Mouse (Mus musculus) 3134 (cell line): Measurements from ENCODE around the gene Atp6ap2.
"Not testable (repeated sequence)": the region's sequence is repeated elsewhere in the genome, so short reads cannot be mapped to it uniquely, and the experiment has no call there.

ENCODE experiments used
- DNase-seq: peaks from one replicate; pipeline ENCODE4 v3.0.0-alpha.2; 2011; ENCODE audit warnings: low spot score; ENCODE audit not compliant: insufficient read length; ENCODE audit errors: extremely low read depth

Gene Atp6ap2

DNA sequence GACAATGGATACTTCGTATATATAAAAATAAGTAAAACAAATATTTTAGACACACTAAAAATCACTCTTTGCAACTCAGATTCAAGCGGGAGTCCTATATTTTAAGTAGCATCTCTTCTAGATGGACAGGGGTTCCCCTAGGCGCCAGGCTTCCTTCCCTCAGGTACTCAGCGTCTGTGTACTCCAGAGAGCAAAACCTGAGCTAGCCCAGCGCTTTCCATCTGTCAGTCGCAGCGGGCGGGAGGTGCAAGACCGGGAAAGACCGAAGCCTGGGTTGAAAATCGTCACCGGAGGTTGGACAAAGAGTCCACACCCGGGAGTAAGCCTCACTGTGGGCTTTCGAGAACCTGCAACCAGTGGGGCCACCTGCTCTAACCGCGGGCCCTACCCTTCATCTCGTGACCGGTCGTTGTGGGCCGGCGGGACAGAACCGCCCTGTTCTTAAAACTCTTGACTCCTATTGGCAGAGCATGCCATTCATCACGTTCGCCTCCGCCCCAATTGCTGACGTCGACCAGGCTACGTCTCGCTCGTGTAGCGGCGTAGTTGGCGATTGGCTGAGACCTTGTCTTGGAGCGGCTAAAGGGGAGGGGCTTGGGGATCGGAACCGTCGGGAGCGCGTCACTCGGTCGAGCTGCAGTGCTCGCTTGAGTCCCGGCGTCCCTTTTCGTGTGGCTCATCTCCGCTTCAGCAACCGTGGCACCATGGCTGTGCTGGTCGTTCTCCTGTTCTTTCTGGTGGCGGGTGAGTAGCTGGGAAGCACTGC, at the start of gene Atp6ap2:
Gene Atp6ap2 (plus strand): TSS at position 610 of the 766 bp plus-strand sequence.
- peak; percentile 93 for DNase-seq

DNA sequence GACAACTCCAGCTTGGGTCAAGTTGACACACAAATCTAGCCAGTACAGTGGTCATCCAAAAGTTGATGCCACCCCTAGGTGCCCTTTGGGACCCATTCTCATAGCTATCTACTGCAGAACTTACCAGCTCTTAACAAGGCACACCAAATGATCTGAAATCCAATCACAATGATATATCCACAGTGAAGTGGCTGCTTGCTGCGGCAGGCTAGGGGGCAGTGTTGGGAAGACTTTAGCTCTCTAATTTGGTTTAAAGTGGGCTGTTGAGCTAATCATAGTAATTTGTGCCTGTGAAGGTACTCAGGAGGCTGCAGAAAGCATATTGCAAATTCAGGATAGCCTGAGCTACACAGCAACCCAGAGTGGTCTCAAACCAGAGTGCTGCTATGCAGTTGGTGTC, 43.2 kb upstream of the Atp6ap2 start:
- DNase-seq, result no peak

DNA sequence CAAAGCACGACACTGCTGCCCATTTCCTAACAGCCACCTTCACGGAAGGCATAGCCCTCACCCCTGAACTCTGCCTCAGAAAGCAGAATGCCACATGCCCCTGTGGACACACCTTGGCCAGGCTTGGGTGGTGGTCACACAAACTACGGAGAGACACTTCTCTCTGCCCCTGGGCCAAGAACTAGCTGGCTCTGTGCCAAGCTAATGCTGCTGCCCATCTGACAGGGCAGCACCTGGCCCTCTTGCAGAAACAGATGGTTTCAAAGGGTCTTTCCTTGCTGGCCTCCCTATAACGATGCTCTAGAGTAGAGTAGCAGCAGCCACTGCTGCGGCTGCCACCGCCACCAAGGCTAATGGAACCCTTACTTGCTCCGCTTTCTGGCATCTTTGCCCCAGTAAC, 30.5 kb upstream of the Atp6ap2 start:
- DNase-seq, result no peak

- no peak for DNase-seq
These were observed 16.2 kb upstream of the Atp6ap2 start for GRCm38 (mm10) chrX:12571407-12571806.

GRCm38 (mm10) chrX:12577936-12578335, 9.7 kb upstream of the Atp6ap2 start:
- DNase-seq, result no peak

GRCm38 (mm10) chrX:12578339-12578868, 9.2 kb upstream of the Atp6ap2 start:
- DNase-seq, result no peak

- no peak for DNase-seq
These were observed 4.3 kb upstream of the Atp6ap2 start for GRCm38 (mm10) chrX:12583261-12583660.

DNA sequence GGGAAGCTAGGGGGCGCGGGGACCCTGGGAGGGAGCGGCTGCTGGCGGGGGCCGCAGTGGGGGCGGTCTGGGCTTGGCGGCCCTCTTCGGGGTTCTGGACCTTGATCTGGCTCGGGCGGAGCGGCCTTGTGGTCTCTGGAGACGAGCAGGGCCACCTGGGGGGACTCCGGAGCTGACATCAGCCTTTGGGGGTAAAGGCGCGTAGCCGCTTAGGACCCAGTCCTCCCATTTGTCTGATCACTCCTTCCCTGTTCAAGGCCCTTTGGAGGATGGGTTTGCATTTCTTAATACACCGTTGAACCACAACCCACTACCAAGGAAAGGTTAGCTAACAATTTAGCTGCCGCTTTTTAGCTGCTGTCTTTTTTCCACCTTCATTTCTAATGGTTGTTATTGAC, 356 bp downstream of the Atp6ap2 start:
- DNase-seq, result no peak

DNA sequence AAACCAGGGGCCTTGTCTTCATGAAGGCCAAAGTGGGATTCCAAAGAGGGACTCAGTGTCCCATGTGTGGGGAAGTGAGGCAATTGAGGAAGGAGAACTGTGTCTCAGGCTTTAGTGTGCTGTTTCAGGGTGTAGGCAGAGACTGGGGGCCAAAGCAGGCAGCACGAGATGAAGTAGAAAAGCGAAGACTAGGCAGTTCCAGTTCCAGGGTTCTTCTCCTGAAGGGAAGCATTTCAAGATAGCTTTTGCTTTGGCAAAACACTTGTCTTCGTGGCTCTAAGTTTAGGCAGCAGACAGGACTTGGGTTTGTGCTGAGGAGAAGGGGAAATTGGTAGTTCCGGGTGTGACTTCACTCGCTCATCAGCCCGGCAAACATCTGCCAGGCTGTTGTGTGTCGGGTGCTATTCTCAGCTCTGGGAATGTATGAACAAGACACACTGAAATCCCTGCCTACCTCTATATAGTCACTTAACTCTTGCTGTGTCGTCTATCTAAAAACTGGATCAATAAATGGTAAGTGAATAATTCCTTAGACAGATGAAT, 3.9 kb downstream of the Atp6ap2 start:
- no peak for DNase-seq

GRCm38 (mm10) chrX:12592011-12592410, 4.4 kb downstream of the Atp6ap2 start:
- no peak for DNase-seq

- DNase-seq, result no peak
These were observed 6.2 kb downstream of the Atp6ap2 start for GRCm38 (mm10) chrX:12593824-12594223.

DNA sequence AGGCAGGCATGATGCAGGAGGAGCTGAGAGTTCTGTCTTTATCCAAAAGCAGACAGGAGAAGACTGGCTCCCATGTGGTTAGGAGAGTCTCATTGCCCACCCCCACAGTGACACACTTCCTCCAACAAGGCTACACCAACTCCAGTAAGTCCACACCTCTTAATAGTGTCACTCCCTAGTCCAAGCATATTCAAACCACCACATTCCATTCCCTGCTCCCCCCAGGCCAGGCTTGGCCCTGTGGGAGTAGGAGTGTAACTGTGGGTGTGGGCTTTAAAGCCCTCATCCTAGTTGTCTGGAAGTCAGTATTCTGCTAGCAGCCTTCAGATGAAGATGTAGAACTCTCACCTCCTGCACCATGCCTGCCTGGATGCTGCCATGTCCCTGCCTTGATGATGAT, 22.9 kb downstream of the Atp6ap2 start:
- DNase-seq, result not testable (repeated sequence)

GRCm38 (mm10) chrX:12611211-12611610, 23.6 kb downstream of the Atp6ap2 start:
- no peak for DNase-seq

- DNase-seq, result not testable (repeated sequence)
These were observed 24.8 kb downstream of the Atp6ap2 start for GRCm38 (mm10) chrX:12612360-12612759.

- no peak for DNase-seq
These were observed 37.5 kb downstream of the Atp6ap2 start for GRCm38 (mm10) chrX:12625131-12625530.

GRCm38 (mm10) chrX:12644976-12645375, 57.4 kb downstream of the Atp6ap2 start:
- DNase-seq, result no peak

DNA sequence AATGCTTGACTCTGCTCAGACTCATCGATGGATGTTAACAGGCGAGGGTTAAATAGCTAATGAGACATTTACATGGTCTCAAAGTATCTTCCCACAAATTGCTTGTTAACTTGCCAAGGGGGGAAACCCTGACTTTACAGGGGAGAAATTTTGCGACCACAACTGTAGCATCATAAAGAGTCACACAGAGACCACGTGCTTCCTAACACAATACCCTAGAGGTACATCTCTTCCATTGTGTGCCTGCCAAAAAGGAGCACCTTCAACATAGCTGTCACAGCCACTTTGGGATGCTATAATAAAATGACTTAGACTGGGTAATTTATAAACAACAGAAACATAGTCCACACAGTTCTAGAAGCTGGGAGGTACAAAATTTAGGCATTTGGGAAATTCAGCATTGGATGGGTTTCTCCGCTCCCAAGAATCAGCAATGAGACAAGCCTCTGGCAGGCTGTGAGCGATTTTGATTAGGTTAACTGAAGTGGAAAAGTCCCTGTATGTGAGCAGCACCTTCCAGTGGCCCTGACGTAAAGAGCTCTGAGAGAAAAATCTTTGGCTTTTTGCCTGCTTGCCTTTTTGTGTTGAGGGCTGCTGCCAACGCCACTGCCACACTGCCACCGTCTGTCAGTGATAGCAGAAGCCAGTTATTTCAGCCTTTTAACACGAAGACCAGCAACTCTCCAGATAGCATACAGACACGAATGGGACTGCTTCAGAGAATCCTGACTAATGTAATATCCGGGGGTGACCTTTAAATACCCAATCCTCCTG, 58.1 kb downstream of the Atp6ap2 start:
- no peak for DNase-seq

DNA sequence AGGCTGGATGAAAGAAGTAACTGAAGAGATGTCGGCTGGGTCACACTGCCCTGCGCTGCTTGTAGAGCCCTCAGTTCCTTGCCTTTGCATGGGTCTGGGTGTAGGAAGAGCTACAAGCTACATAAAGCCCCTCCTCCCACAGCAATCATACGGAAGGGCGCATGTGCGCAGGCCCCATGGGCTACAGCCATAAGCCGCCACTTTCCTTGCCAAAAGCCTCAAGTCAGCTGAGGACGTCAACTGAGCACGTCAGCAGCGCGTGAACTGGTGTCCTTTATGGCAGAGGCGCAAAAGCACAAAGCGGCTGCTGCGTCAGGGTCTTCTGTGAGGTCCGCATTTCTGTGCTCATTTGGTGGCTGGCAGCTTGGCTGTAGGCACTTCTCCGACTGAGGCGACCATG, 64.3 kb downstream of the Atp6ap2 start:
- no peak for DNase-seq

GRCm38 (mm10) chrX:12653879-12654278, 66.3 kb downstream of the Atp6ap2 start:
- DNase-seq, result no peak
